Mouse (Mus musculus) v-Abl transformed pro-B cells (cell line): ENCODE measurements at regions not wholly inside any gene's neighbourhood (a gene's known extent, or its start where the extent isn't known, plus 50 kb on each side); places are given as distances from the start of the nearest gene placed in this dataset.

Experiments
- in situ Hi-C, 2 experiments: fragments of 400-800 bp; cut with MboI; formaldehyde crosslinking; loops; one replicate each; pipeline ENCODE4 v1.15.1; 2025; ENCODE audit not compliant: unreplicated experiment in 2 of 2

DNA sequence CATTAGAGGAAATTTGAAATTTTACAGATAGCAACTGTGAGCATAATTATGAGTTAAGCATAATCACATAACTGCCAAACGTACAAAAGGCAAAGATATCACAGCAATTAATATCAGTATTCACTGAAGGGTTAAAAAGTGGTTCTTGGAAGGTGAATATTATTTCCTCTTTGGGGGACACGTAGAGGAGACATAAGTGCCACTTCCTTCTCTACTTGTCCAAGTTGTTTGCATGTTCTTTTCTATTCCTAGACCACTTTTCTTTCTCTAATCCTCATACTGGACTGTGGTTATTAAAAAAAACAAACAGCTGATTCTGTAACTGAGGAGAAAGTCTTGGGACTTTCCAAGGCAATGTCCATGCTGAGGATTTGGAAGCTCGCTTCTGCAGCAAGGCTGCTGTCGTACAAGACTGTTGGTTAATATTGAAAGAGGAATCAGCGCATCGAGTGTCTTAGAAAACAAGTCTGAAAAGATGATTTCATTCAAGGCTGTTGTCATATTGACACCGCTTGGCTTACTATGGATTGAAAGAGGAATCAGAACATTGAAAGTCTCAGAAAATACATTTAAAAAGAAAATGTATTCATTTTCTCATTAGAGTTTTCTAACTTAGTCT lies 61.7 kb upstream of the Tent5a start:
- in situ Hi-C loops, result no loop called here

GRCm38 (mm10) chr9:85382413-85382812 lies 55.3 kb upstream of the Tent5a start:
- in situ Hi-C loops, result no loop called here

DNA sequence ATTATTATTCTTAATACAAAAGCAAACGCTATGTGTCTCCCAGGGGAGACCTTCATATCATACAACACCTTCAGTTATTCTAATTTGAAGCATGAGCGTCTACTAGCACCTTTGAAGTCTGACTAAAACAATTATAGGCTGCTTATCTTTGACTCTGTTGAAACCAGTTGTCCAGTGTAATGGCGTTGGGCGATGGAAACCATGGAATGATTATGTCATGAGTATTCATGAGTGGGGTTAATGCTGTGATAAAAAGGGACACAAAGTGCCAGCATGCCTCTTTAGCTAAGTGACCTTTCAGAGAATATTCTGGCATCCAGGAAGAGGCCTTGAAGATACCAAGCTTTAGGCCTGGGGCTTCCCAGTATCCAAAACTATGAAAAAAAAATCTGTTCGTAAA lies 53.6 kb upstream of the Tent5a start:
- in situ Hi-C loops, result no loop called here

GRCm38 (mm10) chr9:85379135-85379534 lies 52.0 kb upstream of the Tent5a start:
- in situ Hi-C loops, result no loop called here
